Mouse (Mus musculus) frontal cortex, postnatal 36 days (tissue): ENCODE data around the gene Itpk1.

Source experiments
- DNase-seq, 2 experiments: peaks; one replicate each; pipeline ENCODE4 v3.0.0; 2022; ENCODE audit warnings: low spot score in 2 of 2

Itpk1 gene

GRCm38 (mm10) chr12:102714116-102714515 is 9.4 kb upstream of the Itpk1 start:
- no peak for DNase-seq

- no peak for DNase-seq
Measured at GRCm38 (mm10) chr12:102713153-102713865, 8.6 kb upstream of the Itpk1 start.

- no peak for DNase-seq
Measured at GRCm38 (mm10) chr12:102710851-102711375, 6.2 kb upstream of the Itpk1 start.

GRCm38 (mm10) chr12:102709896-102710295 is 5.2 kb upstream of the Itpk1 start:
- DNase-seq: no peak

GRCm38 (mm10) chr12:102708220-102708619 is 3.5 kb upstream of the Itpk1 start:
- DNase-seq: no peak

- DNase-seq: no peak
Measured at GRCm38 (mm10) chr12:102706833-102707463, 2.2 kb upstream of the Itpk1 start.

GRCm38 (mm10) chr12:102705906-102706640 is 1.3 kb upstream of the Itpk1 start:
- peak in 1 of 2 experiments; percentile 35 for DNase-seq

- peak; percentile 86 to 91 for DNase-seq
Measured at GRCm38 (mm10) chr12:102705216-102705871, 614 bp upstream of the Itpk1 start.

GRCm38 (mm10) chr12:102703921-102704408 is 765 bp downstream of the Itpk1 start:
- DNase-seq: no peak

GRCm38 (mm10) chr12:102703441-102703840 is 1.3 kb downstream of the Itpk1 start:
- DNase-seq: peak in 1 of 2 experiments; percentile 24

- DNase-seq: peak in 1 of 2 experiments; percentile 51
Measured at GRCm38 (mm10) chr12:102703111-102703412, 1.7 kb downstream of the Itpk1 start.

- DNase-seq: peak; percentile 67 to 80
Measured at GRCm38 (mm10) chr12:102702356-102703110, 2.2 kb downstream of the Itpk1 start.

- no peak for DNase-seq
Measured at GRCm38 (mm10) chr12:102701691-102702207, 3.0 kb downstream of the Itpk1 start.

- peak in 1 of 2 experiments; percentile 36 for DNase-seq
Measured at GRCm38 (mm10) chr12:102700453-102700852, 4.3 kb downstream of the Itpk1 start.

GRCm38 (mm10) chr12:102699156-102699555 is 5.6 kb downstream of the Itpk1 start:
- no peak for DNase-seq

GRCm38 (mm10) chr12:102698089-102698684 is 6.5 kb downstream of the Itpk1 start:
- DNase-seq: no peak

- no peak for DNase-seq
Measured at GRCm38 (mm10) chr12:102697381-102697780, 7.3 kb downstream of the Itpk1 start.

GRCm38 (mm10) chr12:102696635-102697354 is 7.9 kb downstream of the Itpk1 start:
- no peak for DNase-seq

GRCm38 (mm10) chr12:102695369-102696239 is 9.1 kb downstream of the Itpk1 start:
- DNase-seq: peak; percentile 85 to 88
